Mouse (Mus musculus) MEL (cell line): Measurements from ENCODE around the gene Ntn5.

Experiments
- MEF2A ChIP-seq: IDR thresholded peaks from 2 replicates; pipeline ENCODE4 v1.6.1; 2014; ENCODE audit warnings: low read depth, mild to moderate bottlenecking, inconsistent platforms, low read length, improper control_type of control experiment; ENCODE audit not compliant: poor library complexity, insufficient replicate concordance, severe bottlenecking; ENCODE audit errors: extremely low read depth
- MYB ChIP-seq: IDR thresholded peaks from 2 replicates; pipeline ENCODE4 v1.6.1; 2011; ENCODE audit warnings: mild to moderate bottlenecking, low read depth, low read length, improper control_type of control experiment
- NRF1 ChIP-seq: IDR thresholded peaks from 2 replicates; pipeline ENCODE4 v1.6.1; 2014; ENCODE audit warnings: low read depth, mild to moderate bottlenecking, inconsistent platforms, low read length, improper control_type of control experiment, moderate library complexity; ENCODE audit not compliant: poor library complexity, insufficient read depth, severe bottlenecking
- POLR2A ChIP-seq, 2 experiments: IDR thresholded peaks; 2 replicates each; pipeline ENCODE4 v1.6.1; 2011 to 2012; ENCODE audit warnings: low read length in 2 of 2, mild to moderate bottlenecking in 2 of 2, control low read depth in 1 of 2, improper control_type of control experiment in 1 of 2, low read depth in 1 of 2, moderate library complexity in 1 of 2; ENCODE audit not compliant: control insufficient read depth in 1 of 2, insufficient read depth in 1 of 2, poor library complexity in 1 of 2
- SMC3 ChIP-seq: IDR thresholded peaks from 2 replicates; pipeline ENCODE4 v1.6.1; 2011; ENCODE audit warnings: low read depth, low read length, improper control_type of control experiment
- UBTF ChIP-seq: IDR thresholded peaks from 2 replicates; pipeline ENCODE4 v1.6.1; 2012; ENCODE audit warnings: low read depth, mild to moderate bottlenecking, inconsistent platforms, low read length, improper control_type of control experiment, moderate library complexity, borderline replicate concordance; ENCODE audit not compliant: insufficient read depth

DNA sequence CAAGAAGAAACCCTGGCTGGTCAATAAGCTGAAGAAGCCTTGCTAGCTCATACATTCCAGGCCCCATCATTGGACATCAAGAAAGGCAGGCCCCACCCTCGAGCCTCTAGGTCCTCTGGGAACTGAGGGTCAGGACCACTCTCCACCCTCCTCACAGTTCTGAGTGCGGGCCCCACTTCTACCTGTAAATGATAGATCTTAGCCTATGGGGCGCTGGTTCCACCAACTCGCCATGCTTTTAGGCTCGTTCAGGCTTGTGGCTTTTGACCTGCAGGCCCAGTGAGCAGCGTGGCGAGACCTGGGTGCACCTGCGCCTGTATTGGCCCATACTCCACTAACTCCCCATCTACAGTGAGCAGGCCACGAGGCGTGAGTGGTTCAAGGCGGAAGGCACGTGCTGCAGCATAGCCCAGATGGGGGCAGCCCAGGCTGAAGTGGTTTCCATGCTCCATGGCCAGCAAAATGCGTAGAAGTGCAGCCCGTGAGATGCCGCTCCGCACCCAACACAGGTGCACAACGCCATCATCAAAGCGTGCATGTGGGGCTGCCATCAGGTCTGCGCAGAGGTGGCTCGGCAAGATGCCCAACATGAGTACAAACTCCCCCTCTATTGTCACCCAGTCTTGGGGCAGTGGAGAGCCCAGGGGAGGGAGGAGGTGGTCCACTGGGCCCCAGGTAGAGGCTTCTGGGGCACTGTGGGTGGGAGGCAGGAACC lies 26.8 kb downstream of the Ntn5 start:
- TF ChIP-seq UBTF (no peak), MYB (no peak), SMC3 (no peak), POLR2A (IDR thresholded peaks at IDR 0.05; ENCODE audit: control insufficient read depth in 1 of 2, insufficient read depth in 1 of 2, low read depth in 1 of 2, low read length in 2 of 2, poor library complexity in 1 of 2) (0 out of 4 replicates have a peak, but pooled peaks of 1 of the 2 experiments have one; percentile 9), NRF1 (no peak), MEF2A (no peak)
